Mouse (Mus musculus) midbrain, embryonic 14.5 days (tissue): ENCODE measurements around the gene Rwdd2a. TPM values are rescaled to one million over a fixed set of nuclear protein-coding genes. Genes with fewer than 3 reads are reported as not detected.

Experiments used
- ATAC-seq: fragments of 200-750 bp; cut with Nextera tagmentation; 2 replicates; pipeline ENCODE4 v1.8.0; 2017; ENCODE audit warnings: moderate number of reproducible peaks, moderate library complexity; ENCODE audit not compliant: low FRiP score, low TSS enrichment
- DNase-seq: peaks from one replicate; pipeline ENCODE4 v3.0.0-alpha.2; 2015
- H3K27ac ChIP-seq: fragments of 300-500 bp; sonication (generic); replicated peaks from 2 replicates; pipeline ENCODE4 v1.5.1; 2014; ENCODE audit warnings: mild to moderate bottlenecking, low read depth, low read length, moderate library complexity
- H3K27me3 ChIP-seq: fragments of 300-500 bp; sonication (generic); 2 replicates; pipeline ENCODE4 v1.6.1; 2014; ENCODE audit warnings: low read length, control low read depth, mixed read lengths; ENCODE audit not compliant: control insufficient read depth, insufficient read depth
- H3K36me3 ChIP-seq: fragments of 300-500 bp; sonication (generic); 2 replicates; pipeline ENCODE4 v1.6.1; 2014; ENCODE audit warnings: low read length, control low read depth; ENCODE audit not compliant: control insufficient read depth, insufficient read depth
- H3K4me1 ChIP-seq: fragments of 300-500 bp; sonication (generic); 2 replicates; pipeline ENCODE4 v1.6.1; 2014; ENCODE audit warnings: mild to moderate bottlenecking, antibody characterized with exemption, low read length, control low read depth; ENCODE audit not compliant: control insufficient read depth, insufficient read depth
- H3K4me2 ChIP-seq: fragments of 300-500 bp; sonication (generic); 2 replicates; pipeline ENCODE4 v1.6.1; 2014; ENCODE audit warnings: mild to moderate bottlenecking, low read length, moderate library complexity
- H3K4me3 ChIP-seq: fragments of 300-500 bp; sonication (generic); replicated peaks from 2 replicates; pipeline ENCODE4 v1.5.1; 2014; ENCODE audit warnings: low read depth, low read length
- H3K9ac ChIP-seq: fragments of 300-500 bp; sonication (generic); replicated peaks from 2 replicates; pipeline ENCODE4 v1.6.1; 2014; ENCODE audit warnings: mild to moderate bottlenecking, low read length, moderate library complexity
- H3K9me3 ChIP-seq: fragments of 300-500 bp; sonication (generic); 2 replicates; pipeline ENCODE4 v1.6.1; 2016; ENCODE audit warnings: low read length, control low read depth, mixed read lengths; ENCODE audit not compliant: control insufficient read depth
- WGBS: fragments of 180-500 bp; shearing (Covaris S2); extraction: QIAGEN DNeasy Blood & Tissue Kit; methylation state at CpG from one replicate; pipeline ENCODE4 v1.1.7; 2014; 5-methylcytosine and 5-hydroxymethylcytosine counted together
- polyA plus RNA-seq: library from polyadenylated mRNA; unstranded; fragments of >200 nt; fragmentation: Nextera tagmentation; extraction: Ambion mirVana; gene quantifications from 2 replicates; pipeline ENCODE4 v1.2.1, GENCODE M21; 2014

Rwdd2a gene
- polyA plus RNA-seq: 12.6 and 21.9 TPM in 2 replicates

DNA sequence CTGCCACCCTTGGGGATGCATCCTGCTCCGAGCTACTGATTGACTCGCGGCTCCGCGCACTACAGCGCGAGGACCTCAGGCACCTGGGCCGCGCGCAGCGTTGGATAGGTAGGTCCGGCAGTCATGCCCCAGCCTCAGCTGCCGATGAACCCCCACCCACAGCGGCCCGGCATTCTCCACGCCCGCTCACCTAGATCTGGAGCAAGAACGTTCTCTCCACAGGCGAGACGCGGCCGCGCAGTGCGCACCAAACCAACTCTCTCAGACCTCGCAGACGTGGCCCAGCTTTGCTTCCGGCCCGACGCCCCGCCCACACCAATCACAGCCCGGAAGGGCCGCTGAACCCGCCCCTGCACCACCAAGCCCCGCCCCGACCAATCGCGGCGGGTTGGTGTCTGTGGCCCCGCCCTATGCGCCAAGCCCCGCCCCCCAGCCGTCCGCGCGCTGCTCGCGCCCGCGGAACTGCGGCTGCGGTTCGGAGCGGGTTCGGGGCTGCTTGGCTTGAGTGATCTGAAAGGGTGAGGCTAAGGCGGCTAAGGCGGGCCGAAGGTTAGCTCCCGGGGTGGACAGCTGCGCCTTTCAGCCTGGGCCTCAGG lies at the start of gene Rwdd2a, which contains the start of gene Pgm3:
Rwdd2a (plus strand) TSS at position 452 of the 596 bp plus-strand sequence.
Pgm3 (minus strand) TSS at position 303 of the 596 bp plus-strand sequence.
- H3K27ac ChIP-seq: peak within 1 kb of the TSS; percentile 71
- no peaks in the 10 kb centered on the region for H3K9me3 ChIP-seq
- H3K4me2 ChIP-seq: peak within 1 kb of the TSS; percentile 100
- DNase-seq: peak; percentile 97
- H3K4me3 ChIP-seq: peak within 1 kb of the TSS; percentile 71
- H3K4me1 ChIP-seq: peaks cover 10% of the 10 kb centered on the region; the same call in 1 of the 2 replicates
- H3K27me3 ChIP-seq: no peaks in the 10 kb centered on the region
- WGBS: under 1% methylated on average over 59 of the region's 59 CpGs
- peak; percentile 99 for ATAC-seq
- peak within 1 kb of the TSS; percentile 69 for H3K9ac ChIP-seq
- H3K36me3 ChIP-seq: peaks cover 27% of the 10 kb centered on the region

DNA sequence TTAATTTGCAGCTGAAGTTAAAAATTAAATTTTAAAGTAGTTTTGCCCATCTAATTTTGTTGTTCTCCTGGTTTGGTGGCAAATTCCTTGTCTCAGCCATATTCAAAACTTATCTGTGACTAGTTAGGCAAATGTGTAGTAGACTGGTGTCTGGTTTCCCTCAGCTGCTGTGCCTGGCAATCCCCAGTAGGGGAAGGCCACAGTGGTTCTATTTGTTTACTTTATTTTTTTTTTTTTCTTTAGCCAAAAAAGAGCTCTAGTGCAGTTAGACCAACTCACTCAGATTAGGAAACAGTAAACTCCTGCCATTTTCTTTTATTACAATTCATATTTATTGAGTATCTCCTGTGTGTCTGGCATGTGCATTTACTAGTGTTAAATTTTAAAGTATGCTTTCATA lies 49.5 kb upstream of the Rwdd2a start:
- no peaks in the 10 kb centered on the region for H3K4me1 ChIP-seq
- no peak overlapping the region for H3K9ac ChIP-seq
- no peak for DNase-seq
- no peak overlapping the region for H3K27ac ChIP-seq
- no peak for ATAC-seq
- H3K27me3 ChIP-seq: no peaks in the 10 kb centered on the region
- no peak overlapping the region for H3K4me2 ChIP-seq
- no peak overlapping the region for H3K4me3 ChIP-seq
- H3K9me3 ChIP-seq: no peaks in the 10 kb centered on the region
- H3K36me3 ChIP-seq: peaks cover 67% of the 10 kb centered on the region

DNA sequence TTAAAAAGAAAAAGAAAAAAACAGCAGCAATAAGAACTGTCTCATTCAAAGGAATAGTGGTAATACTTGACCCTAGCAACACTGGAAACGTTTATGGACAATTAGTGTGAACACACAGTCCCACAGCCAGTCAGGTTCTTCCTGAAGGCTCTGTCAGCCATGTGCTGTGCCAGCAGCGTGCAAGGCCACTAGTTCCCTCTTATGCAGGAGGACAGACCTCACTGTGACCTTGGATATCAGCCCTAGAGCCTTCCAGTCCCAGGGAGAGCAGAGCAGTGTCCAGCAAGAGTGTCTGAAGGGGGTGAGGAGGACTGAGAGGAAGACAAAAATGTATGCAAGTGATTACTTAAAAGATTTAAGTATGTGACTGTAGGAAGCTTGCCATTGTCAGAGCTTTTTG lies 46.2 kb upstream of the Rwdd2a start:
- peaks cover 50% of the 10 kb centered on the region for H3K36me3 ChIP-seq
- H3K4me3 ChIP-seq: no peak overlapping the region
- ATAC-seq: no peak
- no peaks in the 10 kb centered on the region for H3K27me3 ChIP-seq
- DNase-seq: no peak
- no peak overlapping the region for H3K27ac ChIP-seq
- 70% methylated on average over 2 of the region's 2 CpGs for WGBS
- H3K4me2 ChIP-seq: no peak overlapping the region
- no peaks in the 10 kb centered on the region for H3K4me1 ChIP-seq
- no peaks in the 10 kb centered on the region for H3K9me3 ChIP-seq
- H3K9ac ChIP-seq: no peak overlapping the region

DNA sequence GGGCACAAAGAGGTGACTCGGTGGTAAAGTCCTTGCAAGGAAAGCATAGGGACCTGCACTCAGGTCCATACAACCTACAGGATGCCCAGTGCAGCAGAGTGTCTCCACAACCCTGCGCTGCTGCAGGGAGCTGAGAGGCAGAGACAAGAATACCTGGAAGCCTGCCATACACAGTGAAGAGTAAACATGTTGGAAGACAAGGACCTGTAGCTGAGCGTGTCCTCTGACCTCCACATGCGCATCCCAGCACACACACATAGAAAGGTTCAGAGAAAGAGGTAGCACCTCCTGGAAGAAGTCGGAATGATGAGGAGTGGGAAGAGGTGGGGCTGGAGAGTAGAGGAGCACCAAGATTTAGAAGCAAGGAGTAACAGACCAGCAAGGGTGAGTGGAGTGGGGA lies 37.7 kb upstream of the Rwdd2a start:
- Histone ChIP-seq H3K9me3 (no peaks in the 10 kb centered on the region), H3K27me3 (no peaks in the 10 kb centered on the region), H3K27ac (no peak overlapping the region), H3K4me1 (no peaks in the 10 kb centered on the region), H3K9ac (no peak overlapping the region), H3K4me3 (no peak overlapping the region), H3K4me2 (no peak overlapping the region), H3K36me3 (peaks cover 40% of the 10 kb centered on the region)
- WGBS: 91% methylated on average over 5 of the region's 5 CpGs
- DNase-seq (no peak), ATAC-seq (no peak)

DNA sequence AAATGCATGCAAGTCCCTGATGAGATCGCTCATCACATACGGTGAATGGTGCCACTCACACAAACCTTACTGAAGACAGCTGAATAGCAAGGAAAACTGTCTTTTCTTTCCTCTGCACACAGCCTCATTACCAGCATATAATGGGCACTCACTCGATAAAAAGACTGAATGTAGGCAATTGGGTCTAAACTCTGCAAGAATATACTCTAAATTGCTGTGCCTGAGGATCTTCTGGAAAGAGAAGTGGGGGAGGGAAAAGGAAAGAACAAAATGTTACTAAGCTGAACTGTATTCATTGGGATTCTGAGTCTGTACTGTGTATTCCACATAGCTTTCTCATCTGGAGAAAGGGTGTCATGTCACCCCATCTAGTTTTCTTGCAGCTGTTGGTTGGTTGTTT lies 28.3 kb upstream of the Rwdd2a start:
- Histone ChIP-seq H3K4me2 (no peak overlapping the region), H3K36me3 (peaks cover 64% of the 10 kb centered on the region), H3K9ac (no peak overlapping the region), H3K4me1 (no peaks in the 10 kb centered on the region), H3K27ac (no peak overlapping the region), H3K9me3 (no peaks in the 10 kb centered on the region), H3K4me3 (no peak overlapping the region), H3K27me3 (no peaks in the 10 kb centered on the region)
- 88% methylated on average over 3 of the region's 3 CpGs for WGBS
- DNase-seq: no peak
- ATAC-seq: no peak

DNA sequence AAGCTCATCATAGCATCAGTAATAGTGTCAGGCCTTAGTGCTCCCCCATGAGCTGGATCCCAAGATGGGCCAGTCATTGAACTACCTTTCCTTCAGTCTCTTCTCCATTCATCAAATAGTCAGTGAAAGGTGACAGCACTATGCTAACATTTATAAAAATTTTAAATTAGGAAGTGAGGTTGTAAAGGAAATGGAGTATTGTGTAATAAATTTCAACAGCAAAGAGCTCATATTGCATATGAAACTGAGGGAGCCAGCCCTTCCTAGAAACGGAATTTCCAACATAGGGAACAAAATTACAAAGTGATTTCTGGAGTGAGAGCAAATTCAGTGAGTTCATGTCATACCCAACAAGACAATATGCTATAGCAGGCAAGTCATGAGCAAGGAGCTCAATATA lies 27.2 kb upstream of the Rwdd2a start:
- Histone ChIP-seq H3K4me3 (no peak overlapping the region), H3K36me3 (peaks cover 73% of the 10 kb centered on the region), H3K9me3 (no peaks in the 10 kb centered on the region), H3K27me3 (no peaks in the 10 kb centered on the region), H3K4me2 (no peak overlapping the region), H3K4me1 (no peaks in the 10 kb centered on the region), H3K27ac (no peak overlapping the region), H3K9ac (no peak overlapping the region)
- 66% methylated on average over 1 of the region's 1 CpGs for WGBS
- ATAC-seq (no peak), DNase-seq (no peak)

DNA sequence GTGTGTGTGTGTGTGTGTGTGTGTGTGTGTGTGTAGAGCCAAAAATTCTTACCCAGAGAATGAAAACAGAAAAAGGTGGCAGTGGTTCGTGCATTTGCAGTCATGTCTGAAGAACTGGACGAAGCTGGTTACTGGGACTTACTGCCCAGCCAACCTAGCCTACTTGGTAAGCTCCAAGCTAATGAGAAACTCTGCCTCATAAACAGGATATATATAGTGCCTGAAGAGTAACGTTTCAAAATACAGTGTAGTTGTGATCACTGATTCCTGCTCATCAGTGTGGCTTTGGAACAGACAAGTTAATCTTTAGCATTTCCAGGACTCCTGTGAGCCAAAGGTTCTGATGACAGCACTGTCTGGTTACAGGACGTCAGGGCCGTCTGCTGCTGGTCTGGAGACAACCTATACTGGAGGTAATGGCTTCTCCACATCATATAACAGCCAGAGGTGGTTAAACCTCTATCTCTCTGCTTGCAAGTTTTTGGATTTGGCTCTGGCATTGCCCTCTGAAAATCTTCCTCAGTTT lies 22.1 kb upstream of the Rwdd2a start:
- Histone ChIP-seq H3K4me3 (no peak overlapping the region), H3K4me2 (no peak overlapping the region), H3K27me3 (no peaks in the 10 kb centered on the region), H3K27ac (no peak overlapping the region), H3K36me3 (peaks cover 80% of the 10 kb centered on the region), H3K4me1 (no peaks in the 10 kb centered on the region), H3K9me3 (no peaks in the 10 kb centered on the region), H3K9ac (no peak overlapping the region)
- DNase-seq (no peak), ATAC-seq (no peak)
- WGBS: 91% methylated on average over 5 of the region's 5 CpGs

DNA sequence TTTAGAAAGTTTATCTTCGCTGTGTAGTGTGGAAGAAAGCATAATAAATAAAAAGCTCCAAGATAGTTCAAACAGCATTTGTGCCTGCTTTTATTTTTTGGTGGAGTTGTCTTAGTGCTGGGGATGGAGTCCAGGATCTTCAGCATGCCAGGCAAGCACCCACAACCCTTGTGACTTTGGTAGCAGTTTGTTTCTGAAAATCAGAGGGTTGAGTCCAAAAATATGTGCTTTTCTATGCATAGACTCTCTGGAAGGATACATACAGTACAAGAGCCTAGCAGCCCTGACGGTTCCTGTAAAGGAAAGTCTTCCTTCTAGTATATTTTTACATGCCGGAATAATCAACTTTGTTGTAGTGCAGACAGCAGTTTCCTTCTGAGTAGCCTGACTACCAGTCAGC lies 21.1 kb upstream of the Rwdd2a start:
- Histone ChIP-seq H3K4me2 (no peak overlapping the region), H3K4me3 (no peak overlapping the region), H3K36me3 (peaks cover 84% of the 10 kb centered on the region), H3K27ac (no peak overlapping the region), H3K4me1 (no peaks in the 10 kb centered on the region), H3K9me3 (no peaks in the 10 kb centered on the region), H3K9ac (no peak overlapping the region), H3K27me3 (no peaks in the 10 kb centered on the region)
- WGBS: 95% methylated on average over 3 of the region's 3 CpGs
- ATAC-seq: no peak
- no peak for DNase-seq

DNA sequence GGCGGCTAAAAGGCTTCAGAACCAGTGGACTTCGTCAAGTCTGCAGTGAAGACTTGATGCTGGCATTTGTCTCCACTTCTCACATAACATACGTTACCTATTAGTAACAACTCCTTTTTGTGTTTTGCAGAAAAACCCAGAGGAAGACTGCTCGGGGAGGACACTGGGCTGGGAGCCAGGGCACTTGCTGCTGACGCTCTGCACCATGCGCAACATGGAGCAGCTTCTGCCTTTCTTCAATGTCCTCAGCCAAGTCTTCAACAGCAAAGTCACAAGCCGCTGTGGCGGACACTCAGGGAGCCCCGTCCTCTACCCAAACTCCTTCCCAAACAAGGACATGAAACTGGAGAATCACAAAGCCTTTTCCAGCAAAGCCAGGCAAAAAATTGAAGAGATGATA lies 17.9 kb upstream of the Rwdd2a start:
- 91% methylated on average over 9 of the region's 9 CpGs for WGBS
- H3K9me3 ChIP-seq: no peaks in the 10 kb centered on the region
- H3K27me3 ChIP-seq: no peaks in the 10 kb centered on the region
- H3K4me2 ChIP-seq: no peak overlapping the region
- no peaks in the 10 kb centered on the region for H3K4me1 ChIP-seq
- H3K4me3 ChIP-seq: no peak overlapping the region
- peaks cover 86% of the 10 kb centered on the region for H3K36me3 ChIP-seq
- no peak overlapping the region for H3K9ac ChIP-seq
- DNase-seq (no peak), ATAC-seq (no peak)
- H3K27ac ChIP-seq: no peak overlapping the region
